Mouse (Mus musculus) limb, embryonic 10.5 days (tissue): Measurements from ENCODE around the gene Tnpo3. TPM values are rescaled to one million over a fixed set of nuclear protein-coding genes. Genes with fewer than 3 reads are reported as not detected.

Source experiments
- DNase-seq: peaks from one replicate; pipeline ENCODE4 v3.0.0-alpha.2; 2017; ENCODE audit warnings: low spot score
- H3K27ac ChIP-seq: fragments of 300-500 bp; sonication (generic); 2 replicates; pipeline ENCODE4 v1.5.1; 2016; ENCODE audit warnings: mild to moderate bottlenecking
- H3K27me3 ChIP-seq: fragments of 300-500 bp; sonication (generic); 2 replicates; pipeline ENCODE4 v1.6.1; 2016; ENCODE audit warnings: low read depth, mild to moderate bottlenecking; ENCODE audit not compliant: poor library complexity, severe bottlenecking
- H3K36me3 ChIP-seq: fragments of 300-500 bp; sonication (generic); 2 replicates; pipeline ENCODE4 v1.6.1; 2016; ENCODE audit warnings: mild to moderate bottlenecking, moderate library complexity
- H3K4me1 ChIP-seq: fragments of 300-500 bp; sonication (generic); 2 replicates; pipeline ENCODE4 v1.6.1; 2016
- H3K4me3 ChIP-seq: fragments of 300-500 bp; sonication (generic); 2 replicates; pipeline ENCODE4 v1.5.1; 2016; ENCODE audit warnings: mild to moderate bottlenecking, moderate library complexity
- H3K9me3 ChIP-seq: fragments of 300-500 bp; sonication (generic); replicated peaks from 2 replicates; pipeline ENCODE4 v1.6.1; 2016; ENCODE audit warnings: mild to moderate bottlenecking
- WGBS: fragments of 180-500 bp; shearing (Covaris S2); methylation state at CpG from one replicate; pipeline ENCODE4 v1.1.7; 2016; 5-methylcytosine and 5-hydroxymethylcytosine counted together
- polyA plus RNA-seq: library from polyadenylated mRNA; unstranded; fragments of >200 nt; fragmentation: Nextera tagmentation; extraction: Ambion mirVana; gene quantifications from 2 replicates; pipeline ENCODE4 v1.2.1, GENCODE M21; 2016

Gene Tnpo3
- polyA plus RNA-seq, 1 experiment from 2014 or later, result 128 TPM

DNA sequence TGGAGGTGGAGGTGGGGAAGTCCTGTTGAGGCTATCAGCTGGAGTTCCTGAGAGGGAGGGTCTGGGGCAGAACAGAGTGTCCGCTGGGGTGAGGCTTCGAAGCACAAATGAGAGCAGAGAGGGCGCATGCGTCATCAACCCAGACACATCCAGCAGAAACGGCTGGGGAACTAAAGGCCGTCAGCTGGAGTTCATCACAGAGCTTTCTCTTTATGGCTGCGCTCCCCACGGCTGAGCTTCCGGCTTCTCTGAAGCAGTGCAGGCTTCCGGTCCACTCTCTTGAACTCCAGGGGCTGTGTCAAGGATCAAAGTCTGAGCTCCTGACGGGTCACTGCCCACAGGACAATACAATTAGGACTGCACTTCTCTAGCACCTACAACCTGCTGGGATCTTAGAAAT, 96.4 kb downstream of the Tnpo3 start:
- no peaks in the 10 kb centered on the region for H3K36me3 ChIP-seq
- no peaks in the 10 kb centered on the region for H3K9me3 ChIP-seq
- H3K27me3 ChIP-seq, result no peaks in the 10 kb centered on the region
- H3K4me3 ChIP-seq, result peak overlapping the region; percentile 36
- peak overlapping the region; percentile 82 for H3K27ac ChIP-seq
- peak; percentile 87 for DNase-seq
- H3K4me1 ChIP-seq, result peaks cover 77% of the 10 kb centered on the region
- WGBS, result under 1% methylated on average over 11 of the region's 11 CpGs

- WGBS, result 20% methylated on average over 2 of the region's 2 CpGs
- DNase-seq, result no peak
- H3K9me3 ChIP-seq, result no peaks in the 10 kb centered on the region
- H3K27me3 ChIP-seq, result no peaks in the 10 kb centered on the region
- peak overlapping the region; percentile 97 for H3K27ac ChIP-seq
- H3K36me3 ChIP-seq, result peaks cover 17% of the 10 kb centered on the region
- H3K4me3 ChIP-seq, result no peak overlapping the region
- H3K4me1 ChIP-seq, result peaks cover 84% of the 10 kb centered on the region
Measured at GRCm38 (mm10) chr6:29509086-29509485, 100.6 kb downstream of the Tnpo3 start.

GRCm38 (mm10) chr6:29507447-29508309, 102.0 kb downstream of the Tnpo3 start, which contains the start of gene Kcp:
Gene Kcp (minus strand): TSS chr6:29507952.
- peak within 1 kb of the TSS; percentile 97 for H3K27ac ChIP-seq

DNA sequence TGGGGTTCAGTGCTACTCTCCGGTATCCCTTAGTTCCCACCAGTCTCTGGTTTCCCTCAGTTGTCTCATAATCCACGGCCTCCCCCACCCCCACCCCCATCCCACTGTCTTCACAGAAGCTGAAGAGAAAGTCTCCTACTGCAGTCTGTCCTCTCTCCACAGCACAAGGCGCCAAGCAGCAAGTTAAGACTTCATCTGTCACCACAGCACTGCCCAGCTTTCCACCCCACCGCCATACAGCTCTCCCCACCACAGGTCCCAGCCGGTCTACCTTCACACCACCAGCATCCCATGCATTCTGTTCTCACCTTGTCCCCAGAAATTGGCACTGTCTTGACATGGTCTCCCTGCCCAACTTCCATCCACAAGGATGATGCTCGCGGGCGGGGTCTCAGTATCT, 102.9 kb downstream of the Tnpo3 start:
- H3K36me3 ChIP-seq, result peaks cover 36% of the 10 kb centered on the region
- WGBS, result 20% methylated on average over 8 of the region's 8 CpGs
- peak overlapping the region; percentile 80 for H3K4me3 ChIP-seq
- H3K27me3 ChIP-seq, result no peaks in the 10 kb centered on the region
- peaks cover 62% of the 10 kb centered on the region for H3K4me1 ChIP-seq
- DNase-seq, result no peak
- H3K27ac ChIP-seq, result peak overlapping the region; percentile 97
- no peaks in the 10 kb centered on the region for H3K9me3 ChIP-seq

More at GRCm38 (mm10) chr6:29507447-29508309, 102.0 kb downstream of the Tnpo3 start, which contains the start of gene Kcp:
- Histone ChIP-seq H3K27me3 (no peaks in the 10 kb centered on the region), H3K9me3 (no peaks in the 10 kb centered on the region), H3K4me1 (peaks cover 70% of the 10 kb centered on the region), H3K36me3 (peaks cover 28% of the 10 kb centered on the region), H3K4me3 (peak within 1 kb of the TSS; percentile 80)
- under 1% methylated on average over 46 of the region's 47 CpGs for WGBS
- peak; percentile 76 for DNase-seq

- Histone ChIP-seq H3K4me3 (no peak overlapping the region), H3K27me3 (no peaks in the 10 kb centered on the region)
- WGBS, result 88% methylated on average over 5 of the region's 5 CpGs
Measured at GRCm38 (mm10) chr6:29505493-29505892, 104.2 kb downstream of the Tnpo3 start.

DNA sequence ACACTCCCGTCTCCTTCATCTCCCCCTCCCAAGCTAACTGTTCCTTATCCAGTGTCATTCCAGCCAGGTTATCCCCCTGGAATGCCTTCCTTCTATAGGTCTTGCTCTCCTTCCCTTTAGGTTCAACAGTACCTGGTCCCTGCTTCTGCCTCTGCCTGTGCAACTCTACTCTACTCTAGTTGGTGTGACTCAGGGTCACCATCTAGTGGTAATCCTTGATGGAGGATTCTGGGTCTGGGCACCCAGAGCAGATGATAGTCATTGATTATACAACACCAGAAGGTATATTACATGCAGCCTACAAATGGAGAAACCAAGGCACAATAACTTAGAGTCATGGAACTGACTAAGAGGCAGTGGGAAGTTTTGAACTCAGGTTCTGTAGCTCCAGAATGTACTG, 108.1 kb downstream of the Tnpo3 start:
- peaks cover 19% of the 10 kb centered on the region for H3K27me3 ChIP-seq
- 91% methylated on average over 1 of the region's 1 CpGs for WGBS
- peaks cover 87% of the 10 kb centered on the region for H3K36me3 ChIP-seq
- no peak overlapping the region for H3K27ac ChIP-seq
- H3K4me1 ChIP-seq, result peaks cover 21% of the 10 kb centered on the region
- DNase-seq, result no peak
- H3K4me3 ChIP-seq, result no peak overlapping the region
- no peaks in the 10 kb centered on the region for H3K9me3 ChIP-seq

More at GRCm38 (mm10) chr6:29505493-29505892, 104.2 kb downstream of the Tnpo3 start:
- DNase-seq, result no peak
- H3K9me3 ChIP-seq, result no peaks in the 10 kb centered on the region
- H3K27ac ChIP-seq, result 0 out of 2 replicates have a peak overlapping the region, but pooled peaks have one; percentile 97
- peaks cover 51% of the 10 kb centered on the region for H3K4me1 ChIP-seq
- peaks cover 50% of the 10 kb centered on the region for H3K36me3 ChIP-seq

- DNase-seq, result no peak
- peaks cover 27% of the 10 kb centered on the region for H3K27me3 ChIP-seq
- H3K4me3 ChIP-seq, result no peak overlapping the region
- no peaks in the 10 kb centered on the region for H3K9me3 ChIP-seq
- H3K36me3 ChIP-seq, result peaks cover 94% of the 10 kb centered on the region
- H3K27ac ChIP-seq, result no peak overlapping the region
- 89% methylated on average over 6 of the region's 6 CpGs for WGBS
- peaks cover 19% of the 10 kb centered on the region for H3K4me1 ChIP-seq
Measured at GRCm38 (mm10) chr6:29500810-29501209, 108.9 kb downstream of the Tnpo3 start.

GRCm38 (mm10) chr6:29500177-29500576, 109.5 kb downstream of the Tnpo3 start:
- DNase-seq, result no peak
- H3K36me3 ChIP-seq, result peaks cover 94% of the 10 kb centered on the region
- H3K27me3 ChIP-seq, result peaks cover 32% of the 10 kb centered on the region
- H3K27ac ChIP-seq, result no peak overlapping the region
- peaks cover 14% of the 10 kb centered on the region for H3K4me1 ChIP-seq
- no peak overlapping the region for H3K4me3 ChIP-seq
- WGBS, result 93% methylated on average over 7 of the region's 7 CpGs
- H3K9me3 ChIP-seq, result no peaks in the 10 kb centered on the region

GRCm38 (mm10) chr6:29497791-29498190, 111.9 kb downstream of the Tnpo3 start:
- no peak for DNase-seq
- Histone ChIP-seq H3K36me3 (peaks cover 88% of the 10 kb centered on the region), H3K27ac (no peak overlapping the region), H3K9me3 (no peaks in the 10 kb centered on the region), H3K4me1 (peaks cover 14% of the 10 kb centered on the region), H3K4me3 (no peak overlapping the region), H3K27me3 (peaks cover 32% of the 10 kb centered on the region)
- 52% methylated on average over 2 of the region's 2 CpGs for WGBS

- Histone ChIP-seq H3K4me1 (peaks cover 14% of the 10 kb centered on the region), H3K27ac (no peak overlapping the region), H3K4me3 (no peak overlapping the region), H3K27me3 (peaks cover 32% of the 10 kb centered on the region), H3K9me3 (no peaks in the 10 kb centered on the region), H3K36me3 (peaks cover 88% of the 10 kb centered on the region)
- 25% methylated on average over 25 of the region's 25 CpGs for whole genome bisulfite sequencing
- no peak for DNase-seq
Measured at GRCm38 (mm10) chr6:29496270-29496669, 113.4 kb downstream of the Tnpo3 start.

DNA sequence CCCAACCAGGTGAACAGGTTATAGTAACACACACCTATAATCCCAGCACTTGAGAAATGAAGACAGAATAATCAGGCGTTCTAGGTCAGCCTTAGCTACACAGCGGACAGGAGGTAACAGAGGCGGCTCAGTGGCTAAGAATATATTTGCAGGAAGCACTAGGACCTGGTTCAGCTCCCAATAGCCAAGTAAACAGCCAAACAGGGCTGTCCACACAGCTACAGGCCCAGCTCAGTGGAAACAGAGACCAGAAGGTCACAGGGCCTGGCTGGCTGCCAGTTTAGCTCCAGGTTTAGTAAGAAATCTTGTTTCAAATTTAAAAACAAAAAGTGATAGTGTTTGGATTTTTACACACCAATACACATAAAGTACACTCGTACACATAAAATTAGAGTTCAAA, 115.6 kb downstream of the Tnpo3 start:
- peaks cover 32% of the 10 kb centered on the region for H3K27me3 ChIP-seq
- DNase-seq, result no peak
- peaks cover 87% of the 10 kb centered on the region for H3K36me3 ChIP-seq
- no peak overlapping the region for H3K27ac ChIP-seq
- WGBS, result 88% methylated on average over 4 of the region's 4 CpGs
- no peaks in the 10 kb centered on the region for H3K9me3 ChIP-seq
- H3K4me3 ChIP-seq, result no peak overlapping the region
- H3K4me1 ChIP-seq, result peaks cover 14% of the 10 kb centered on the region
